Mouse (Mus musculus): Measurements from ENCODE around the gene Anpep. TPM values are rescaled to one million over a fixed set of nuclear protein-coding genes. Genes with fewer than 3 reads are reported as not detected.
"Not testable (repeated sequence)": the region's sequence is repeated elsewhere in the genome, so short reads cannot be mapped to it uniquely, and the experiment has no call there.

Anpep gene
- total RNA-seq, 2 experiments from 2014 or later: 5.6 to 5.9 TPM

- intact Hi-C loops (cut with DNase I): no loop called here
- DNase-seq (ENCODE audit: low spot score in 2 of 2): no peak
Measured at GRCm38 (mm10) chr7:79822092-79822695, 38.7 kb downstream of the Anpep start.

- no peak for DNase-seq (ENCODE audit: low spot score in 2 of 2)
- intact Hi-C loops (cut with DNase I): no loop called here
Measured at GRCm38 (mm10) chr7:79819996-79820395, 40.9 kb downstream of the Anpep start.

- no peak for DNase-seq (ENCODE audit: low spot score in 2 of 2)
- intact Hi-C loops (cut with DNase I): no loop called here
Measured at GRCm38 (mm10) chr7:79819515-79819914, 41.3 kb downstream of the Anpep start.

- no peak for DNase-seq (ENCODE audit: low spot score in 2 of 2)
- intact Hi-C loops (cut with DNase I): no loop called here
Measured at GRCm38 (mm10) chr7:79818321-79818720, 42.5 kb downstream of the Anpep start.

- intact Hi-C loops (cut with DNase I): no loop called here
- DNase-seq (ENCODE audit: low spot score in 2 of 2): no peak
Measured at GRCm38 (mm10) chr7:79813409-79813808, 47.5 kb downstream of the Anpep start.

GRCm38 (mm10) chr7:79810611-79811506, 50.0 kb downstream of the Anpep start, which contains the start of gene Mesp2:
TSS of gene Mesp2 (plus strand) at chr7:79810727.
- peak; percentile 60 to 69 for DNase-seq (ENCODE audit: low spot score in 2 of 2)
- intact Hi-C loops (cut with DNase I): no loop called here

- no peak for DNase-seq (ENCODE audit: low spot score in 2 of 2)
- intact Hi-C loops (cut with DNase I): no loop called here
Measured at GRCm38 (mm10) chr7:79808561-79808960, 52.3 kb downstream of the Anpep start.

GRCm38 (mm10) chr7:79803887-79804286, 57.0 kb downstream of the Anpep start:
- DNase-seq (ENCODE audit: low spot score in 2 of 2): no peak
- intact Hi-C loops (cut with DNase I): no loop called here

GRCm38 (mm10) chr7:79802037-79802436, 58.8 kb downstream of the Anpep start:
- no peak for DNase-seq (ENCODE audit: low spot score in 2 of 2)
- intact Hi-C loops (cut with DNase I): no loop called here

- intact Hi-C loops (cut with DNase I): no loop called here
- no peak for DNase-seq (ENCODE audit: low spot score in 2 of 2)
Measured at GRCm38 (mm10) chr7:79801391-79801790, 59.5 kb downstream of the Anpep start.

GRCm38 (mm10) chr7:79800336-79800735, 60.5 kb downstream of the Anpep start:
- DNase-seq (ENCODE audit: low spot score in 2 of 2): no peak
- intact Hi-C loops (cut with DNase I): no loop called here

- DNase-seq (ENCODE audit: low spot score in 2 of 2): no peak
- intact Hi-C loops (cut with DNase I): loop anchor here (1.0 kb wide), 1 partner anchor 115 kb away; no protein-coding TSS in a partner anchor
Measured at GRCm38 (mm10) chr7:79799506-79799905, 61.4 kb downstream of the Anpep start.

- intact Hi-C loops (cut with DNase I): loop anchor here (1.0 kb wide), 1 partner anchor 115 kb away; no protein-coding TSS in a partner anchor
- peak; percentile 82 to 87 for DNase-seq (ENCODE audit: low spot score in 2 of 2)
Measured at GRCm38 (mm10) chr7:79799048-79799447, 61.8 kb downstream of the Anpep start.

- intact Hi-C loops (cut with DNase I): loop anchor here (1.0 kb wide), 1 partner anchor 116 kb away; no protein-coding TSS in a partner anchor
- no peak for DNase-seq (ENCODE audit: low spot score in 2 of 2)
Measured at GRCm38 (mm10) chr7:79798606-79799005, 62.3 kb downstream of the Anpep start.

GRCm38 (mm10) chr7:79793688-79794087, 67.2 kb downstream of the Anpep start, which contains the start of gene Mesp1:
TSS of gene Mesp1 (minus strand) at chr7:79793788.
- DNase-seq (ENCODE audit: low spot score in 2 of 2): no peak
- intact Hi-C loops (cut with DNase I): no loop called here

- DNase-seq (ENCODE audit: low spot score in 2 of 2): no peak
- intact Hi-C loops (cut with DNase I): no loop called here
Measured at GRCm38 (mm10) chr7:79792635-79793421, 68.0 kb downstream of the Anpep start.

- intact Hi-C loops (cut with DNase I): loop anchor here (5.0 kb wide), 1 partner anchor 178 kb away; no protein-coding TSS in a partner anchor
- not testable (repeated sequence) for DNase-seq (ENCODE audit: low spot score in 2 of 2)
Measured at GRCm38 (mm10) chr7:79789812-79790211, 71.0 kb downstream of the Anpep start.

- peak; percentile 70 to 77 for DNase-seq (ENCODE audit: low spot score in 2 of 2)
- intact Hi-C loops (cut with DNase I): loop anchor here (5.0 kb wide), 1 partner anchor 174 kb away; no protein-coding TSS in a partner anchor
Measured at GRCm38 (mm10) chr7:79786295-79786694, 74.6 kb downstream of the Anpep start.

- intact Hi-C loops (cut with DNase I): loop anchor here (5.0 kb wide), 1 partner anchor 300 kb away; no protein-coding TSS in a partner anchor
- no peak for DNase-seq (ENCODE audit: low spot score in 2 of 2)
Measured at GRCm38 (mm10) chr7:79782516-79782855, 78.4 kb downstream of the Anpep start.
